Mouse (Mus musculus) spleen, adult 2 months (tissue): Measurements from ENCODE around the gene Rtp4.

Experiments used
- CTCF ChIP-seq: fragments of 200-500 bp; IDR thresholded peaks from 2 replicates; pipeline ENCODE4 v1.5.1; 2011; ENCODE audit warnings: mild to moderate bottlenecking, inconsistent platforms; ENCODE audit not compliant: insufficient read depth, insufficient read length, insufficient replicate concordance; ENCODE audit errors: extremely low read depth
- POLR2A ChIP-seq: fragments of 200-500 bp; IDR thresholded peaks from 2 replicates; pipeline ENCODE4 v1.6.1; 2011; ENCODE audit warnings: low read depth, low read length, inconsistent platforms

DNA sequence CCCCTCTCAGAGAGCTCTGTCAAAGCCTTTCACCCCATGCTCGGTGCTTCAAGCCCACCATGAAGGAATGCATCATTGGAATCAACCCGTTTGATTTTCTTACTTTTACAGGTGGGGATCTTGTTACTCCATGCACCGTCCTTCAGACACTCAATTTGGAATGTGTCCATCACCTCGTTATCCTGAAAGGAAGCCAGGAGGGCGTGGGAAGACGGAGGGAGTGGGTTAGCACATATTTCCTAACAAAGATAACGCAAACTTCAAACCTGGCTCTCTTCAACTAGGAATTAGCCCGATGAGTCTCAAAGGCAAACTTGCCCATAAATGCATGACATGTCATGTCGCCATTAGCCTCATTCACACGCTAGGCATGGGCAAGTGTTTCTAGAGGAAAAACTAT is 36.8 kb upstream of the Rtp4 start:
- no peak for TF ChIP-seq CTCF
- no peak for TF ChIP-seq POLR2A
